Mouse (Mus musculus) ES-Bruce4 (cell line): ENCODE results near the gene Ankdd1b.

Source experiments
- CTCF ChIP-seq: IDR thresholded peaks from one replicate; pipeline ENCODE4 v1.8.1; 2011; ENCODE audit warnings: low read depth, low read length
- EP300 ChIP-seq: IDR thresholded peaks from 2 replicates; pipeline ENCODE4 v1.6.1; 2011; ENCODE audit warnings: low read depth, low read length; ENCODE audit not compliant: insufficient read depth
- POLR2A ChIP-seq: IDR thresholded peaks from one replicate; pipeline ENCODE4 v1.8.1; 2011; ENCODE audit warnings: low read length; ENCODE audit not compliant: insufficient read depth

- TF ChIP-seq CTCF, result no peak
- no peak for TF ChIP-seq POLR2A
- TF ChIP-seq EP300, result no peak
Measured at GRCm38 (mm10) chr13:96505661-96506060, 34.7 kb upstream of the Ankdd1b start.
